Mouse (Mus musculus): Measurements from ENCODE around the gene Pou1f1.

The Pou1f1 gene

GRCm38 (mm10) chr16:65564306-65564705 is 44.0 kb downstream of the Pou1f1 start:
- DNase-seq (ENCODE audit: low read depth, low spot score): no peak

- DNase-seq (ENCODE audit: low read depth, low spot score): no peak
Measured at GRCm38 (mm10) chr16:65564951-65565350, 44.6 kb downstream of the Pou1f1 start.

- no peak for DNase-seq (ENCODE audit: low read depth, low spot score)
Measured at GRCm38 (mm10) chr16:65568853-65569252, 48.5 kb downstream of the Pou1f1 start.

GRCm38 (mm10) chr16:65577298-65578029 is 57.2 kb downstream of the Pou1f1 start:
- no peak for DNase-seq (ENCODE audit: low read depth, low spot score)

Data from retina, adult 2 months (tissue).